In the genomic region with DNA sequence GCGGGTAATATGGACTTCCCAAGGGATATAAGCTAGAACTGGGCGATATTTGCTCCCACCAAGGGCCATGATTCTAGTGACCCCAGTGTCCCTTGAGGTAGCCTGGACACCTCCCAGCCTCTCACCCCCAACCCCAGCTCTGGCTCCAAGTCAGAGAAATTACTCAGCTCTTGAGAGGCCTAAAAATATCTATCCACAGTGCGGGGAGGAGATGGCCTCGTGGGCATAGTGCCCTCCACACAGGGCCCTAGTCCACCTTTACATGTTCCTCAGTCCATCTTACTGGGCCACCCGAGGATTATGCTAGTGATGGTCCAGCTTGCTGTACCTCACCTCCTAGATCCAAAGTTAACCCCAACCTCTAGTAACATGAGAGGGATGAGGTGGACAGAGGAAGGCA, we compare ENCODE assay signal across 27 mouse cellular contexts. TPM values are rescaled to one million over a fixed set of nuclear protein-coding genes. Genes with fewer than 3 reads are reported as not detected.
DNase-seq lines count a peak whose midpoint lies in the region; ATAC-seq lines count a peak whose summit lies in the region.
"Had no signal": no experiment of that assay in that cellular context is flagged by ENCODE, and none has a peak within 500 bp of the region (broad histone marks: within the 10 kb centered on the region; RNA-seq: fewer than 3 reads in every experiment).

No protein-coding gene starts in this region.

- H3K27ac ChIP-seq in forebrain, embryonic 16.5 days (ENCODE audit: low read length) = no peak overlapping the region
- H3K27ac ChIP-seq: limb, embryonic 12.5 days; liver, embryonic 13.5 days had no signal

- WGBS in forebrain, embryonic 16.5 days = 45% methylated on average over 5 of the region's 5 CpGs

- H3K9me3 ChIP-seq in forebrain, embryonic 16.5 days (ENCODE audit: control insufficient read depth, low read length) = no peaks in the 10 kb centered on the region

- H3K4me3 ChIP-seq in forebrain, embryonic 16.5 days (replicated peaks; ENCODE audit: low read length) = peak overlapping the region; percentile 53

- peaks cover 46% of the 10 kb centered on the region for H3K27me3 ChIP-seq in forebrain, embryonic 16.5 days (replicated peaks; ENCODE audit: control insufficient read depth, insufficient read depth, low read length)

- intact Hi-C loops in left cerebral cortex, postnatal 25 days (cut with DNase I) = loop anchor here (10.0 kb wide), 1 partner anchor 200 kb away; a partner anchor contains a TSS
- intact Hi-C loops in left cerebral cortex, postnatal 10 days (cut with DNase I) = loop anchor here (5.0 to 10.0 kb wide), 2 partner anchors 32 to 200 kb away; a partner anchor contains a TSS

- DNase-seq in cerebellum, adult 11-12 months = peak; percentile 82
- DNase-seq in left cerebral cortex, postnatal 25 days (ENCODE audit: low spot score in 2 of 2) = peak; percentile 24 to 51
- DNase-seq in left cerebral cortex, postnatal 10 days (ENCODE audit: extremely low spot score in 1 of 2, low spot score in 2 of 2) = no peak
- DNase-seq in cerebellum, postnatal 14 days = peak; percentile 65 to 71
- DNase-seq in thymus, postnatal 14 days = no peak
- DNase-seq in layer of hippocampus, postnatal 10 days (ENCODE audit: low spot score in 2 of 2) = no peak
- DNase-seq: adrenal gland, adult 2 months; heart, adult 11 months; kidney, postnatal 4 days; liver, embryonic 13.5 days; spleen, adult 18-20 months; thymus, adult 18-20 months had no signal

- H3K9ac ChIP-seq in forebrain, embryonic 16.5 days (replicated peaks; ENCODE audit: low read depth, low read length) = peak overlapping the region; percentile 63
- H3K9ac ChIP-seq: liver, embryonic 13.5 days had no signal

- no peaks in the 10 kb centered on the region for H3K36me3 ChIP-seq in forebrain, embryonic 16.5 days (ENCODE audit: control insufficient read depth, insufficient read depth)

- peaks cover 44% of the 10 kb centered on the region for H3K4me1 ChIP-seq in forebrain, embryonic 16.5 days (replicated peaks; ENCODE audit: control insufficient read depth, insufficient read depth, low read length)

- ATAC-seq in cerebellum, adult (ENCODE audit: insufficient number of reproducible peaks, low FRiP score, low TSS enrichment) = no peak
- ATAC-seq in forebrain, embryonic 16.5 days = no peak
- ATAC-seq: CD4-positive, CD25-positive, alpha-beta regulatory T cell, adult 4 months; inflammation-experienced regulatory T-cells, adult 6 months; midbrain, embryonic 16.5 days had no signal

- H3K4me2 ChIP-seq in forebrain, embryonic 16.5 days (ENCODE audit: low read length) = peak overlapping the region; percentile 51

RNA-seq across cellular contexts. Expression of a gene that starts 1.1 kb away (rescaled TPM):
- 1,000 to 10,000 TPM; 1,365 to 1,520 TPM for total RNA-seq in left cerebral cortex, postnatal 25 days (2021)
- total RNA-seq in left cerebral cortex, postnatal 10 days (2021) = 1,000 to 10,000 TPM; 1,057 to 1,070 TPM
- 20.1 and 22.8 TPM in 2 replicates for polyA plus RNA-seq in forebrain, embryonic 16.5 days (2015; fragmentation: Nextera tagmentation; extraction: Ambion mirVana)
- total RNA-seq in layer of hippocampus, postnatal 10 days (2021) = 1,000 to 10,000 TPM; 1,094 to 1,136 TPM
- polyA plus RNA-seq: CD4-positive, CD25-positive, alpha-beta regulatory T cell, adult 4 months; liver, embryonic 13.5 days; stomach, embryonic 14.5 days had no signal

RNA-seq across cellular contexts. Expression of a gene that starts 10.4 kb away (rescaled TPM):
- total RNA-seq in left cerebral cortex, postnatal 25 days (2021) = 10 to 100 TPM; 13.6 to 14.1 TPM
- total RNA-seq in left cerebral cortex, postnatal 10 days (2021) = 10 to 100 TPM; 13.3 to 16.7 TPM
- 19.3 and 20.9 TPM in 2 replicates for polyA plus RNA-seq in forebrain, embryonic 16.5 days (2015; fragmentation: Nextera tagmentation; extraction: Ambion mirVana)
- 10 to 100 TPM; 12.2 to 17.3 TPM for total RNA-seq in layer of hippocampus, postnatal 10 days (2021)

RNA-seq across cellular contexts. Expression of a gene that starts 10.7 kb away (rescaled TPM):
- total RNA-seq in left cerebral cortex, postnatal 25 days (2021) = 10 to 100 TPM; 45.8 to 49.3 TPM
- total RNA-seq in left cerebral cortex, postnatal 10 days (2021) = 10 to 100 TPM; 60.0 to 66.7 TPM
- 84.2 and 90.2 TPM in 2 replicates for polyA plus RNA-seq in forebrain, embryonic 16.5 days (2015; fragmentation: Nextera tagmentation; extraction: Ambion mirVana)
- total RNA-seq in layer of hippocampus, postnatal 10 days (2021) = 10 to 100 TPM; 60.7 to 63.1 TPM

RNA-seq across cellular contexts. Expression of a gene that starts 14.5 kb away (rescaled TPM):
- total RNA-seq in left cerebral cortex, postnatal 25 days (2021) = under 1 TPM in 1 of 2 experiments, not detected in 1; 0.18 TPM
- under 1 TPM in 1 of 2 experiments, not detected in 1; 0.17 TPM for total RNA-seq in left cerebral cortex, postnatal 10 days (2021)
- 0.51 TPM in 1 of 2 replicates, not detected in the other for polyA plus RNA-seq in forebrain, embryonic 16.5 days (2015; fragmentation: Nextera tagmentation; extraction: Ambion mirVana)
- total RNA-seq in layer of hippocampus, postnatal 10 days (2021) = under 1 TPM; 0.18 to 0.43 TPM
- total RNA-seq: adrenal gland, adult 2 months; gastrocnemius, adult 18-20 months; MEL had no signal
- polyA plus RNA-seq: adrenal gland, adult 2 months; CD4-positive, CD25-positive, alpha-beta regulatory T cell, adult 4 months; heart, embryonic 16.5 days; hindbrain, embryonic 11.5 days; inflammation-experienced regulatory T-cells, adult 6 months; kidney, embryonic 14.5 days; limb, embryonic 12.5 days; liver, embryonic 13.5 days; lung, embryonic 16.5 days; midbrain, embryonic 16.5 days; stomach, embryonic 14.5 days had no signal

RNA-seq across cellular contexts. Expression of a gene that starts 16.0 kb away (rescaled TPM):
- not detected for total RNA-seq in left cerebral cortex, postnatal 25 days (2021)
- total RNA-seq in left cerebral cortex, postnatal 10 days (2021) = not detected
- polyA plus RNA-seq in forebrain, embryonic 16.5 days (2015; fragmentation: Nextera tagmentation; extraction: Ambion mirVana) = 0.63 TPM in 1 of 2 replicates, not detected in the other
- not detected for total RNA-seq in layer of hippocampus, postnatal 10 days (2021)
- total RNA-seq: adrenal gland, adult 2 months; gastrocnemius, adult 18-20 months; left cerebral cortex, adult 18-20 months; MEL had no signal
- polyA plus RNA-seq: adrenal gland, adult 2 months; CD4-positive, CD25-positive, alpha-beta regulatory T cell, adult 4 months; embryonic facial prominence, embryonic 14.5 days; hindbrain, embryonic 11.5 days; inflammation-experienced regulatory T-cells, adult 6 months; kidney, embryonic 14.5 days; limb, embryonic 12.5 days; liver, embryonic 13.5 days; lung, embryonic 16.5 days; stomach, embryonic 14.5 days had no signal

Comparison
In these comparisons a context has a peak if more than half of its experiments do, and no peak if none do; other contexts are left out.
1. DNase-seq: peak in cerebellum, adult 11-12 months (single experiment), left cerebral cortex, postnatal 25 days (2 of 2) and cerebellum, postnatal 14 days (2 of 2); none in left cerebral cortex, postnatal 10 days (0 of 2), thymus, postnatal 14 days (single experiment) and layer of hippocampus, postnatal 10 days (0 of 2).